22 mouse cellular contexts compared by ENCODE assay signal in the genomic region with DNA sequence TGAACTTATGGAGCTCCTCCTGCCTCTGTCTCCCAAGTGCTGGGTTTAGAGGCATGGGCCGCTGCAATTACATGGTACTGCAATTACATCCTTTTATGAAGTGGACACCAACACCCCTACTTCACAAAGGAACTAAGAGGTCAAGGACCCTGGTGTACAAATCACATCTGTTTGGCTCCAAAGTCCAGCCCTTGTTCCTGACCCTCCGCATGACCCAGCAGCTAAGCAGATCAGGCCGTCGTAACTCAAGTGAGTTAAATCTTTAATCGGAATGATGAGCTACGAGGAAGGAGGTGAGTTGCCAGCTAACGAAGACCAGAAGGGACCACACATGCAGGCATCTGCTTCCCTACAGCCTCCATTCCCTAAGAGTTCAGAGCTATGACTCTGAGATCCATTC. TPM values are rescaled to one million over a fixed set of nuclear protein-coding genes. Genes with fewer than 3 reads are reported as not detected.
DNase-seq lines count a peak whose midpoint lies in the region; ATAC-seq and TF ChIP-seq lines count a peak whose summit lies in the region.
"Had no signal": no experiment of that assay in that cellular context is flagged by ENCODE, and none has a peak within 500 bp of the region (broad histone marks: within the 10 kb centered on the region; RNA-seq: fewer than 3 reads in every experiment).

No protein-coding gene starts in this region.

- peaks cover 6% of the 10 kb centered on the region; the same call in 1 of the 2 replicates for H3K4me1 ChIP-seq in intestine, embryonic 16.5 days (ENCODE audit: control insufficient read depth, insufficient read depth, low read length)
- peaks cover 16% of the 10 kb centered on the region; the same call in 1 of the 2 replicates for H3K4me1 ChIP-seq in intestine, embryonic 15.5 days (replicated peaks)
- peaks cover 12% of the 10 kb centered on the region for H3K4me1 ChIP-seq in testis, adult 2 months (ENCODE audit: control insufficient read depth, insufficient read depth, low read length)
- peaks cover 0 to 7% of the 10 kb centered on the region in 2 experiments; a peak in 2 of 4 replicates for H3K4me1 ChIP-seq in liver, embryonic 14.5 days (replicated peaks; ENCODE audit: control insufficient read depth in 2 of 2, insufficient read depth in 2 of 2, low read length in 1 of 2)
- no peaks in the 10 kb centered on the region for H3K4me1 ChIP-seq in midbrain, postnatal 0 days (ENCODE audit: insufficient read depth, low read length)

- WGBS in intestine, embryonic 16.5 days = 59% methylated on average over 7 of the region's 7 CpGs
- 56% methylated on average over 7 of the region's 7 CpGs for WGBS in intestine, embryonic 15.5 days
- WGBS in liver, embryonic 14.5 days (ENCODE audit: insufficient replicate concordance) = 74% methylated on average over 7 of the region's 7 CpGs
- 89% methylated on average over 7 of the region's 7 CpGs for WGBS in midbrain, postnatal 0 days

- ATAC-seq in intestine, embryonic 16.5 days = no peak
- no peak for ATAC-seq in intestine, embryonic 15.5 days
- no peak for ATAC-seq in liver, embryonic 14.5 days (ENCODE audit: insufficient read depth)
- no peak for ATAC-seq in midbrain, postnatal 0 days (ENCODE audit: low FRiP score)
- ATAC-seq: CD4-positive, CD25-positive, alpha-beta regulatory T cell, adult 4 months; forebrain, embryonic 14.5 days; midbrain, embryonic 16.5 days; Patski had no signal

- no peaks in the 10 kb centered on the region for H3K36me3 ChIP-seq in intestine, embryonic 16.5 days (ENCODE audit: control insufficient read depth, insufficient read depth, low read length)
- no peaks in the 10 kb centered on the region for H3K36me3 ChIP-seq in intestine, embryonic 15.5 days
- H3K36me3 ChIP-seq in testis, adult 2 months (ENCODE audit: control insufficient read depth, insufficient read depth, low read length) = no peaks in the 10 kb centered on the region; the same call in 1 of the 2 replicates
- no peaks in the 10 kb centered on the region for H3K36me3 ChIP-seq in liver, embryonic 14.5 days (replicated peaks; ENCODE audit: control insufficient read depth, insufficient read depth, low read depth)
- H3K36me3 ChIP-seq in midbrain, postnatal 0 days (ENCODE audit: insufficient read depth, low read length) = no peaks in the 10 kb centered on the region
- H3K36me3 ChIP-seq: embryonic facial prominence, embryonic 12.5 days had no signal

- no peak overlapping the region for H3K27ac ChIP-seq in intestine, embryonic 16.5 days (ENCODE audit: low read length)
- no peak overlapping the region for H3K27ac ChIP-seq in intestine, embryonic 15.5 days
- peak overlapping the region; percentile 52 for H3K27ac ChIP-seq in testis, adult 2 months (ENCODE audit: control insufficient read depth, insufficient read depth, low read depth, low read length)
- no peak overlapping the region; the same call in 1 of the 2 replicates for H3K27ac ChIP-seq in liver, embryonic 14.5 days
- no peak overlapping the region for H3K27ac ChIP-seq in midbrain, postnatal 0 days (ENCODE audit: low read depth, low read length)
- H3K27ac ChIP-seq: embryonic facial prominence, embryonic 12.5 days; heart, adult 2 months; layer of hippocampus, adult 2 months had no signal

- no peak for TF ChIP-seq POLR2A in testis, adult 2 months (IDR thresholded peaks at IDR 0.05; ENCODE audit: control insufficient read depth, low read depth, low read length)

- TF ChIP-seq EP300 in liver, embryonic 14.5 days (IDR thresholded peaks at IDR 0.05; ENCODE audit: low read depth) = no peak

- H3K9me3 ChIP-seq in intestine, embryonic 16.5 days (ENCODE audit: control insufficient read depth, low read length) = no peaks in the 10 kb centered on the region
- no peaks in the 10 kb centered on the region for H3K9me3 ChIP-seq in intestine, embryonic 15.5 days
- no peaks in the 10 kb centered on the region for H3K9me3 ChIP-seq in liver, embryonic 14.5 days (ENCODE audit: control insufficient read depth, low read length)
- no peaks in the 10 kb centered on the region for H3K9me3 ChIP-seq in midbrain, postnatal 0 days (ENCODE audit: low read length)
- H3K9me3 ChIP-seq: embryonic facial prominence, embryonic 12.5 days; megakaryocyte, embryonic 14.5 days had no signal

- TF ChIP-seq CTCF in testis, adult 2 months (IDR thresholded peaks at IDR 0.05; ENCODE audit: control insufficient read depth, insufficient read depth, insufficient replicate concordance, low read depth, low read length) = no peak
- TF ChIP-seq CTCF in liver, embryonic 14.5 days (IDR thresholded peaks at IDR 0.05; ENCODE audit: low read depth) = no peak
- TF ChIP-seq CTCF in midbrain, postnatal 0 days (IDR thresholded peaks at IDR 0.05) = no peak

- peak overlapping the region; percentile 0; the same call in 1 of the 2 replicates for H3K4me2 ChIP-seq in intestine, embryonic 16.5 days (ENCODE audit: low read depth, low read length)
- H3K4me2 ChIP-seq in intestine, embryonic 15.5 days (replicated peaks) = no peak overlapping the region
- peak overlapping the region; percentile 71 for H3K4me2 ChIP-seq in liver, embryonic 14.5 days (ENCODE audit: low read depth)
- H3K4me2 ChIP-seq in midbrain, postnatal 0 days (ENCODE audit: low read depth, low read length, poor library complexity, severe bottlenecking) = no peak overlapping the region
- H3K4me2 ChIP-seq: embryonic facial prominence, embryonic 12.5 days had no signal

- no peaks in the 10 kb centered on the region for H3K27me3 ChIP-seq in intestine, embryonic 16.5 days (replicated peaks; ENCODE audit: control insufficient read depth, insufficient read depth, low read length)
- H3K27me3 ChIP-seq in intestine, embryonic 15.5 days (replicated peaks) = no peaks in the 10 kb centered on the region
- H3K27me3 ChIP-seq in testis, adult 2 months (ENCODE audit: control insufficient read depth, insufficient read depth, low read length) = no peaks in the 10 kb centered on the region
- H3K27me3 ChIP-seq in liver, embryonic 14.5 days (ENCODE audit: control insufficient read depth, insufficient read depth, low read length) = no peaks in the 10 kb centered on the region
- H3K27me3 ChIP-seq in midbrain, postnatal 0 days (ENCODE audit: insufficient read depth, low read length) = no peaks in the 10 kb centered on the region
- H3K27me3 ChIP-seq: embryonic facial prominence, embryonic 12.5 days; megakaryocyte, embryonic 14.5 days; Patski had no signal

- no peak overlapping the region for H3K4me3 ChIP-seq in intestine, embryonic 16.5 days (ENCODE audit: low read length)
- H3K4me3 ChIP-seq in intestine, embryonic 15.5 days (replicated peaks) = no peak overlapping the region
- no peak overlapping the region; the same call in 1 of the 2 replicates for H3K4me3 ChIP-seq in testis, adult 2 months (ENCODE audit: control insufficient read depth, low read depth, low read length)
- H3K4me3 ChIP-seq in liver, embryonic 14.5 days (ENCODE audit: insufficient read depth in 1 of 2, low read depth in 2 of 2, low read length in 2 of 2) = peak overlapping the region in 1 of 2 experiments; percentile 20; a peak in 1 of 4 replicates
- no peak overlapping the region for H3K4me3 ChIP-seq in midbrain, postnatal 0 days (ENCODE audit: low read depth, low read length)
- H3K4me3 ChIP-seq: embryonic facial prominence, embryonic 12.5 days; erythroblast, embryonic 14.5 days; heart, adult 2 months; layer of hippocampus, adult 2 months; megakaryocyte, embryonic 14.5 days had no signal

- no peak overlapping the region for H3K9ac ChIP-seq in intestine, embryonic 16.5 days (ENCODE audit: low read depth, low read length)
- H3K9ac ChIP-seq in intestine, embryonic 15.5 days = no peak overlapping the region
- H3K9ac ChIP-seq in liver, embryonic 14.5 days (replicated peaks) = no peak overlapping the region
- no peak overlapping the region for H3K9ac ChIP-seq in midbrain, postnatal 0 days (replicated peaks; ENCODE audit: low read length, poor library complexity, severe bottlenecking)

- DNase-seq in testis, postnatal 10 days (ENCODE audit: low spot score) = no peak
- no peak for DNase-seq in liver, embryonic 14.5 days (ENCODE audit: low read depth in 3 of 3, low spot score in 3 of 3)
- DNase-seq in heart, adult 11 months = no peak
- no peak for DNase-seq in midbrain, postnatal 0 days (ENCODE audit: low spot score)
- DNase-seq: adrenal gland, adult 8-10 months; cerebellum, adult 9-10 months; gastrocnemius, postnatal 10 days; heart, adult 2 months; lung, adult 2 months; right cerebral cortex, postnatal 14 days; thymus, adult 2 months had no signal

RNA-seq across cellular contexts. Expression of a gene that starts 6.7 kb away (rescaled TPM):
- polyA plus RNA-seq in intestine, embryonic 16.5 days (2015; fragmentation: Nextera tagmentation; extraction: Ambion mirVana) = 74.1 and 89.4 TPM in 2 replicates
- 51.4 and 65.0 TPM in 2 replicates for polyA plus RNA-seq in intestine, embryonic 15.5 days (2015; fragmentation: Nextera tagmentation; extraction: Ambion mirVana)
- polyA plus RNA-seq in testis, adult 2 months (2012; rRNA removed) = 16.5 and 17.1 TPM in 2 replicates
- 26.1 and 30.4 TPM in 2 replicates for polyA plus RNA-seq in liver, embryonic 14.5 days (2012; rRNA removed)
- 39.8 and 47.3 TPM in 2 replicates for polyA plus RNA-seq in liver, embryonic 14.5 days (2014; fragmentation: Nextera tagmentation; extraction: Ambion mirVana)
- 34.0 and 39.1 TPM in 2 replicates for total RNA-seq in midbrain, postnatal 0 days (2014; rRNA removed)
- polyA plus RNA-seq in midbrain, postnatal 0 days (2015; fragmentation: Nextera tagmentation; extraction: Ambion mirVana) = 52.8 and 54.0 TPM in 2 replicates

RNA-seq across cellular contexts. Expression of a gene that starts 6.7 kb away (rescaled TPM):
- polyA plus RNA-seq in intestine, embryonic 16.5 days (2015; fragmentation: Nextera tagmentation; extraction: Ambion mirVana) = 37.2 and 38.7 TPM in 2 replicates
- polyA plus RNA-seq in intestine, embryonic 15.5 days (2015; fragmentation: Nextera tagmentation; extraction: Ambion mirVana) = 34.1 and 38.7 TPM in 2 replicates
- polyA plus RNA-seq in testis, adult 2 months (2012; rRNA removed) = 56.0 and 56.5 TPM in 2 replicates
- polyA plus RNA-seq in liver, embryonic 14.5 days (2012; rRNA removed) = 8.6 and 15.8 TPM in 2 replicates
- polyA plus RNA-seq in liver, embryonic 14.5 days (2014; fragmentation: Nextera tagmentation; extraction: Ambion mirVana) = 14.7 and 16.1 TPM in 2 replicates
- total RNA-seq in midbrain, postnatal 0 days (2014; rRNA removed) = 54.0 and 63.3 TPM in 2 replicates
- polyA plus RNA-seq in midbrain, postnatal 0 days (2015; fragmentation: Nextera tagmentation; extraction: Ambion mirVana) = 86.8 and 90.9 TPM in 2 replicates

RNA-seq across cellular contexts. Expression of a gene that starts 19.5 kb away (rescaled TPM):
- 110 and 131 TPM in 2 replicates for polyA plus RNA-seq in intestine, embryonic 16.5 days (2015; fragmentation: Nextera tagmentation; extraction: Ambion mirVana)
- 88.8 and 95.7 TPM in 2 replicates for polyA plus RNA-seq in intestine, embryonic 15.5 days (2015; fragmentation: Nextera tagmentation; extraction: Ambion mirVana)
- 6.2 and 7.7 TPM in 2 replicates for polyA plus RNA-seq in testis, adult 2 months (2012; rRNA removed)
- polyA plus RNA-seq in liver, embryonic 14.5 days (2012; rRNA removed) = 15.5 and 18.7 TPM in 2 replicates
- polyA plus RNA-seq in liver, embryonic 14.5 days (2014; fragmentation: Nextera tagmentation; extraction: Ambion mirVana) = 37.7 and 37.9 TPM in 2 replicates
- 22.0 and 26.7 TPM in 2 replicates for total RNA-seq in midbrain, postnatal 0 days (2014; rRNA removed)
- polyA plus RNA-seq in midbrain, postnatal 0 days (2015; fragmentation: Nextera tagmentation; extraction: Ambion mirVana) = 42.3 and 44.9 TPM in 2 replicates

RNA-seq across cellular contexts. Expression of a gene that starts 50.8 kb away (rescaled TPM):
- polyA plus RNA-seq in intestine, embryonic 16.5 days (2015; fragmentation: Nextera tagmentation; extraction: Ambion mirVana) = 46.4 and 51.7 TPM in 2 replicates
- 53.4 and 59.8 TPM in 2 replicates for polyA plus RNA-seq in intestine, embryonic 15.5 days (2015; fragmentation: Nextera tagmentation; extraction: Ambion mirVana)
- polyA plus RNA-seq in testis, adult 2 months (2012; rRNA removed) = 58.7 and 59.6 TPM in 2 replicates
- 8.4 and 10.0 TPM in 2 replicates for polyA plus RNA-seq in liver, embryonic 14.5 days (2012; rRNA removed)
- polyA plus RNA-seq in liver, embryonic 14.5 days (2014; fragmentation: Nextera tagmentation; extraction: Ambion mirVana) = 22.3 and 22.8 TPM in 2 replicates
- 37.1 and 46.5 TPM in 2 replicates for total RNA-seq in midbrain, postnatal 0 days (2014; rRNA removed)
- 50.0 TPM in 2 replicates for polyA plus RNA-seq in midbrain, postnatal 0 days (2015; fragmentation: Nextera tagmentation; extraction: Ambion mirVana)

Comparison
In these comparisons a context has a peak if more than half of its experiments do, and no peak if none do; other contexts are left out.
1. H3K4me2 ChIP-seq: peak in intestine, embryonic 16.5 days (single experiment) and liver, embryonic 14.5 days (single experiment); none in intestine, embryonic 15.5 days (single experiment) and midbrain, postnatal 0 days (single experiment).